Mouse (Mus musculus): ENCODE data around the gene Gm21861. TPM values are rescaled to one million over a fixed set of nuclear protein-coding genes. Genes with fewer than 3 reads are reported as not detected.
"Not testable (repeated sequence)": the region's sequence is repeated elsewhere in the genome, so short reads cannot be mapped to it uniquely, and the experiment has no call there.

Gene Gm21861
- not detected in 3 replicates for total RNA-seq (2017)

DNA sequence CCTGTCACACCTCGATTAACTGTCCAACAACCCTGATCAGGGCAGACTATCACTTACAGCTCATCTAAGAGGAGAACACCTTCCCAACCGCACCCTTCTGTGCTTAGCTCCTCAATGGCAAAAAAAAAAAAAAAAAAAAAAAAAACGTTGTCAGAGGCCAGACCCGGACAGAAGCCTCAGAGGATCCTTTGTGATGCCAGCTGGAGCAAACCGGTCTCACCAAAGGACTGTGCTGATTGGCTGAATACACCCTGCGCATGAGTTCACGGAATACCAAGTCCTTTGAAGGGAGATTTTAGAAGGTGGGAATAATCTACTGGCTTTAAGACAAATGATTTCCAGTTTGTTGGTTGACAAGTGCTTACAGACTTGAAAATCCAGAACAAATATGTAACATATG is at the start of gene Gm21861:
TSS of gene Gm21861 (minus strand) at position 101 of the 400 bp plus-strand sequence.
- not testable (repeated sequence) for ATAC-seq (replicated peaks; ENCODE audit: insufficient number of reproducible peaks, low FRiP score, low TSS enrichment, poor library complexity, severe bottlenecking)
